Mouse (Mus musculus) testis, adult 2 months (tissue): ENCODE measurements around the gene Mest.

ENCODE experiments used
- CTCF ChIP-seq: fragments of 200-500 bp; IDR thresholded peaks from 2 replicates; pipeline ENCODE4 v1.5.1; 2012; ENCODE audit warnings: low read depth, mild to moderate bottlenecking, inconsistent platforms, low read length, moderate library complexity; ENCODE audit not compliant: control insufficient read depth, insufficient read depth, insufficient replicate concordance
- POLR2A ChIP-seq: fragments of 200-500 bp; IDR thresholded peaks from 2 replicates; pipeline ENCODE4 v1.6.1; 2012; ENCODE audit warnings: low read depth, mild to moderate bottlenecking, inconsistent platforms, low read length, moderate library complexity; ENCODE audit not compliant: control insufficient read depth

- TF ChIP-seq POLR2A (no peak), CTCF (no peak)
These were observed 45.8 kb upstream of the Mest start for GRCm38 (mm10) chr6:30677591-30677990.
